Mouse (Mus musculus): ENCODE data around the gene Asf1a.

DNA sequence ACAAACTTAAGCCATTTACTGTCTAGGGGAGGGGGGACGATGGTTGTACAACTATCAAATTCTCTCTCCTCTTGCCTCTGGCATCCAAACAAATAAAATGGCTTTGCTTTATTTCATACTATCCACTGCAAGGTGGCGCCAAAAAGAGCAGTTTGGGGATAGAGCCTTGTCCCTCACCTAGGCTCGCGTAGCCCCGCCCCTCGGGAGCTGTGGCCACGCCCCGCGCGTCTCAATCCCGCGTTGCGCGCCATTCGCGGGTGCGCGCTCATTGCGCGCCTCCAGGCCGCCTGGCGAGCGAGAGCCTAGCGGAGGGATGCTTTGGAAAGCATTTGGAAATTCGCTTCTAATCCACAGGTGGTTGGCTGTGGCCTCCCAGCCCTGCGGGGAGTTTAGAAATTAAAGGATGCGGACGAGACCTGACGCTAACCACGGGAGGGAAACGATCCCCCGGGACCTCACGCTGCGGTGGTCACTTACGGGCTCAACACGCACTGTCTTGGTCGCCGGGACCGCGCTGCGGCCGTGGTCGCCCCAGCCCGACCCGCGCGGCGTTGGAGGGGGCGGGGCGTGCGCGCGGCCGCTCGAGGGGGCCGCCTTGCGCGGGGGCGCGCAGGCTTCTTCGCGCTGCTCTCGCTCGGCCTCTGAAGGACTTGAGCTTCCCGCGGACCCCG is 32.8 kb downstream of the Asf1a start:
- TF ChIP-seq MYOD1 (IDR thresholded peaks at IDR 0.05; ENCODE audit: control insufficient read depth, insufficient read length, low read depth) (no peak), CTCF (IDR thresholded peaks at IDR 0.05; ENCODE audit: control insufficient read depth, insufficient read depth, insufficient read length) (no peak), MAX (IDR thresholded peaks at IDR 0.05) (peak; percentile 52), CEBPB (IDR thresholded peaks at IDR 0.05; ENCODE audit: low read depth) (no peak), MYOG (IDR thresholded peaks at IDR 0.05; ENCODE audit: control insufficient read depth, extremely low read depth, insufficient read length) (no peak), USF1 (IDR thresholded peaks at IDR 0.05; ENCODE audit: low read depth) (no peak)
